Mouse (Mus musculus): ENCODE results near the gene Gm13078. TPM values are rescaled to one million over a fixed set of nuclear protein-coding genes. Genes with fewer than 3 reads are reported as not detected.

Gm13078 gene
- not detected for total RNA-seq (2023)

GRCm38 (mm10) chr4:143719155-143719554, at the start of gene Gm13078:
TSS of gene Gm13078 (plus strand) at chr4:143719455.

GRCm38 (mm10) chr4:143702611-143703010, 16.6 kb upstream of the Gm13078 start, which contains the start of gene Gm13089:
TSS of gene Gm13089 (minus strand) at chr4:143702711.

Other genes starting within 250 kb of the Gm13078 start
- not detected for gene Gm13043, start 208.1 kb upstream of the Gm13078 start, total RNA-seq (2023)
- not detected for gene Gm13040, start 183.5 kb upstream of the Gm13078 start, total RNA-seq (2023)
- gene BC080695, start 167.8 kb upstream of the Gm13078 start, total RNA-seq (2023), result not detected
- gene Gm13057, start 167.7 kb upstream of the Gm13078 start, total RNA-seq (2023), result not detected
- gene Gm13083, start 104.5 kb upstream of the Gm13078 start, total RNA-seq (2023), result not detected
- gene Gm13088, start 62.2 kb upstream of the Gm13078 start, total RNA-seq (2023), result not detected
- not detected for gene Gm13089, start 16.7 kb upstream of the Gm13078 start, total RNA-seq (2023)
- gene Gm13023, start 69.9 kb downstream of the Gm13078 start, total RNA-seq (2023), result not detected
- gene Gm13084, start 96.6 kb downstream of the Gm13078 start, total RNA-seq (2023), result not detected
- gene Gm13103, start 127.0 kb downstream of the Gm13078 start, total RNA-seq (2023), result not detected
- gene Pramef6, start 180.9 kb downstream of the Gm13078 start, total RNA-seq (2023), result not detected
- not detected for gene Pramef25, start 231.6 kb downstream of the Gm13078 start, total RNA-seq (2023)
- gene Gm13101, start 247.5 kb downstream of the Gm13078 start, total RNA-seq (2023), result not detected

Data from CD4-positive naive resting alpha-beta T cell, adult 76 days (primary cell).